Mouse (Mus musculus): ENCODE data around the gene Gnb5. TPM values are rescaled to one million over a fixed set of nuclear protein-coding genes. Genes with fewer than 3 reads are reported as not detected.
"Not testable (repeated sequence)": the region's sequence is repeated elsewhere in the genome, so short reads cannot be mapped to it uniquely, and the experiment has no call there.

Gnb5 gene
- polyA plus RNA-seq, 1 experiment from 2014 or later = 23.8 TPM

DNA sequence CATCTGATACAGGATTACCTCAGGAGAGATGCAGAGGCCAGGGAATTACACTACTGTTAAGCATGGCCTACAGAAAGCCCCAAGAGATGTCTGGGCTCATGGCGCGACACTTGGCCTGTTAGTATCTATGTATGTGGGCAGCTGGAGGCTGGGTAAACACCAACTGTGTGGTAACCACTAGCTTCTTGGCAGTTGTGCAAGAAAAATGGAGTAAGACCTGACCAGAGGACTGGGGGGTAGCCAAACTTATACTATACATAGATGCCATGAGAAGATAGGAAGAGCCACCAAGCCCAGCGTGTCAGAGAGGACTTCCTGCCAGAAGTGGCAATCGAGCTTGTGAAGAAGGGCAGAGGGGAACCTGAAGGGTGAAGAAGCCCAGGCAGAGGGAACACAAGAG is 56.1 kb downstream of the Gnb5 start:
- H3K9me3 ChIP-seq = no peaks in the 10 kb centered on the region
- H3K4me1 ChIP-seq (replicated peaks) = no peaks in the 10 kb centered on the region
- no peaks in the 10 kb centered on the region for H3K27me3 ChIP-seq
- ATAC-seq (ENCODE audit: insufficient number of reproducible peaks, insufficient read depth, low FRiP score, low TSS enrichment, low read depth) = no peak
- no peaks in the 10 kb centered on the region for H3K36me3 ChIP-seq
- no peak overlapping the region for H3K9ac ChIP-seq (replicated peaks)
- no peak overlapping the region for H3K27ac ChIP-seq
- no peak overlapping the region for H3K4me3 ChIP-seq (replicated peaks)
- H3K4me2 ChIP-seq = no peak overlapping the region
- WGBS = 89% methylated on average over 4 of the region's 4 CpGs

GRCm38 (mm10) chr9:75363001-75363400 is 56.9 kb downstream of the Gnb5 start:
- 81% methylated on average over 5 of the region's 5 CpGs for WGBS
- H3K27me3 ChIP-seq = no peaks in the 10 kb centered on the region
- H3K27ac ChIP-seq = no peak overlapping the region
- no peak overlapping the region for H3K4me3 ChIP-seq (replicated peaks)
- H3K9me3 ChIP-seq = no peaks in the 10 kb centered on the region
- ATAC-seq (ENCODE audit: insufficient number of reproducible peaks, insufficient read depth, low FRiP score, low TSS enrichment, low read depth) = no peak
- no peak overlapping the region for H3K4me2 ChIP-seq
- H3K4me1 ChIP-seq (replicated peaks) = no peaks in the 10 kb centered on the region
- H3K36me3 ChIP-seq = no peaks in the 10 kb centered on the region
- no peak overlapping the region for H3K9ac ChIP-seq (replicated peaks)

GRCm38 (mm10) chr9:75363702-75364101 is 57.6 kb downstream of the Gnb5 start:
- WGBS = 68% methylated on average over 7 of the region's 7 CpGs
- H3K9me3 ChIP-seq; H3K27me3 ChIP-seq; H3K36me3 ChIP-seq; H3K9ac ChIP-seq (replicated peaks); H3K4me2 ChIP-seq; ATAC-seq (ENCODE audit: insufficient number of reproducible peaks, insufficient read depth, low FRiP score, low TSS enrichment, low read depth); H3K4me1 ChIP-seq (replicated peaks); H3K4me3 ChIP-seq (replicated peaks); H3K27ac ChIP-seq: not testable (repeated sequence)

GRCm38 (mm10) chr9:75365195-75365594 is 59.1 kb downstream of the Gnb5 start:
- H3K4me1 ChIP-seq (replicated peaks) = no peaks in the 10 kb centered on the region
- H3K27ac ChIP-seq = no peak overlapping the region
- ATAC-seq (ENCODE audit: insufficient number of reproducible peaks, insufficient read depth, low FRiP score, low TSS enrichment, low read depth) = no peak
- no peak overlapping the region for H3K4me3 ChIP-seq (replicated peaks)
- no peaks in the 10 kb centered on the region for H3K27me3 ChIP-seq
- no peak overlapping the region for H3K4me2 ChIP-seq
- H3K36me3 ChIP-seq = no peaks in the 10 kb centered on the region
- H3K9ac ChIP-seq (replicated peaks) = no peak overlapping the region
- H3K9me3 ChIP-seq = 0 out of 2 replicates have a peak, but pooled peaks cover 2% of the 10 kb centered on the region
- 85% methylated on average over 4 of the region's 4 CpGs for WGBS

DNA sequence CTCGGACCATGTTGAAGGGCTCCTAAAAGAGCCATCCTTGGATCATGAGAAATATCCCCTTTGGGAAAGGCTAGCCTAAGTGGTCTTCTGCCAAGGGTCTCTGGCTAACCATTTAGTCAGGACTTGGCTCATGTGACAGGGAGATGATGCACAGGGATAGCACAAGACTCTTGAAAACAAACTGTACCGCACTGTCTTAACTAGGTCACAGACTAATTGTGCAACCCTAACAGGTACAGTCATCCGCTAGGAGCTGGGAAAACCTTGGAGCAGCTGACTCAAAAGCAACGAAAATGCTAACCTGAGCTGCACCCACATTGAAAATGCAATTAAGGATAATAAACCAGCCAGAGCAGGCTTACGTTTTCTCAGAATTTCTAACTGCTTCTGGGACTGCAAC is 60.1 kb downstream of the Gnb5 start:
- H3K4me2 ChIP-seq = no peak overlapping the region
- H3K36me3 ChIP-seq = no peaks in the 10 kb centered on the region
- no peaks in the 10 kb centered on the region for H3K27me3 ChIP-seq
- no peak overlapping the region for H3K27ac ChIP-seq
- no peak for ATAC-seq (ENCODE audit: insufficient number of reproducible peaks, insufficient read depth, low FRiP score, low TSS enrichment, low read depth)
- WGBS = 68% methylated on average over 5 of the region's 5 CpGs
- no peaks in the 10 kb centered on the region for H3K4me1 ChIP-seq (replicated peaks)
- H3K9ac ChIP-seq (replicated peaks) = no peak overlapping the region
- no peak overlapping the region for H3K4me3 ChIP-seq (replicated peaks)
- H3K9me3 ChIP-seq = 0 out of 2 replicates have a peak, but pooled peaks cover 6% of the 10 kb centered on the region

GRCm38 (mm10) chr9:75368779-75369178 is 62.7 kb downstream of the Gnb5 start:
- H3K9ac ChIP-seq (replicated peaks) = no peak overlapping the region
- ATAC-seq (ENCODE audit: insufficient number of reproducible peaks, insufficient read depth, low FRiP score, low TSS enrichment, low read depth) = no peak

GRCm38 (mm10) chr9:75375606-75376005 is 69.5 kb downstream of the Gnb5 start:
- peaks cover 10% of the 10 kb centered on the region; the same call in 1 of the 2 replicates for H3K9me3 ChIP-seq
- no peaks in the 10 kb centered on the region for H3K36me3 ChIP-seq
- 95% methylated on average over 9 of the region's 9 CpGs for WGBS
- H3K9ac ChIP-seq (replicated peaks) = no peak overlapping the region
- no peaks in the 10 kb centered on the region for H3K4me1 ChIP-seq (replicated peaks)
- no peak overlapping the region for H3K4me2 ChIP-seq
- H3K4me3 ChIP-seq (replicated peaks) = no peak overlapping the region
- no peak for ATAC-seq (ENCODE audit: insufficient number of reproducible peaks, insufficient read depth, low FRiP score, low TSS enrichment, low read depth)
- no peak overlapping the region for H3K27ac ChIP-seq
- no peaks in the 10 kb centered on the region for H3K27me3 ChIP-seq

More at GRCm38 (mm10) chr9:75368779-75369178, 62.7 kb downstream of the Gnb5 start:
- Histone ChIP-seq H3K27me3 (no peaks in the 10 kb centered on the region), H3K36me3 (no peaks in the 10 kb centered on the region), H3K4me3 (replicated peaks) (no peak overlapping the region), H3K9me3 (0 out of 2 replicates have a peak, but pooled peaks cover 6% of the 10 kb centered on the region), H3K27ac (no peak overlapping the region), H3K4me1 (replicated peaks) (no peaks in the 10 kb centered on the region), H3K4me2 (no peak overlapping the region)
- WGBS = 75% methylated on average over 3 of the region's 3 CpGs

DNA sequence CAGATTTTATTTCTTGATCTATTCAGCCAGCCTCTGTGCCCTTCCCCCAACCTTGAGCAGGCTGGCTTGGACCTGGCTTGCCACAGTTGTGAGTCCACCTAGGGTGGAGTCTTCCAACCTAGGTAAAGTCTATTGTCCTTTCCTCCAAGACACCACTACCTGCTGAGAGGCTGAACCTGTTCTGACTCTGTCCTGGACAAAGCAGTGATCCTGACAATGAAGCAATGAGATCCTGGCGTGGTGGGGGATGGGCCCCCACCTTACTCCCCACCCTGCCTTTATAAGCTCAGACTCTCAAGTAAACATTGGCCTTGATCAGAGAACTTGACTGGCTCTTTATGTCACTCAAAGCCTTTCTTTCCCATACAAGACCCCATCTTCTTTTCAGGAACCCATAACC is 70.3 kb downstream of the Gnb5 start:
- H3K27ac ChIP-seq = no peak overlapping the region
- H3K4me2 ChIP-seq = no peak overlapping the region
- no peak overlapping the region for H3K9ac ChIP-seq (replicated peaks)
- 73% methylated on average over 1 of the region's 1 CpGs for WGBS
- no peak overlapping the region for H3K4me3 ChIP-seq (replicated peaks)
- ATAC-seq (ENCODE audit: insufficient number of reproducible peaks, insufficient read depth, low FRiP score, low TSS enrichment, low read depth) = no peak
- H3K27me3 ChIP-seq = no peaks in the 10 kb centered on the region
- H3K4me1 ChIP-seq (replicated peaks) = no peaks in the 10 kb centered on the region
- H3K9me3 ChIP-seq = peaks cover 10% of the 10 kb centered on the region; the same call in 1 of the 2 replicates
- no peaks in the 10 kb centered on the region for H3K36me3 ChIP-seq

- Histone ChIP-seq H3K4me3 (replicated peaks) (no peak overlapping the region), H3K36me3 (no peaks in the 10 kb centered on the region), H3K27ac (no peak overlapping the region), H3K4me2 (no peak overlapping the region), H3K27me3 (no peaks in the 10 kb centered on the region), H3K9me3 (peaks cover 10% of the 10 kb centered on the region; the same call in 1 of the 2 replicates), H3K9ac (replicated peaks) (no peak overlapping the region), H3K4me1 (replicated peaks) (no peaks in the 10 kb centered on the region)
- WGBS = 88% methylated on average over 2 of the region's 2 CpGs
- ATAC-seq (ENCODE audit: insufficient number of reproducible peaks, insufficient read depth, low FRiP score, low TSS enrichment, low read depth) = no peak
Measured at GRCm38 (mm10) chr9:75378774-75379173, 72.7 kb downstream of the Gnb5 start.

GRCm38 (mm10) chr9:75382825-75383224 is 76.7 kb downstream of the Gnb5 start:
- no peaks in the 10 kb centered on the region for H3K4me1 ChIP-seq (replicated peaks)
- H3K36me3 ChIP-seq = peaks cover 26% of the 10 kb centered on the region
- no peak overlapping the region for H3K4me2 ChIP-seq
- H3K4me3 ChIP-seq (replicated peaks) = no peak overlapping the region
- no peak for ATAC-seq (ENCODE audit: insufficient number of reproducible peaks, insufficient read depth, low FRiP score, low TSS enrichment, low read depth)
- no peak overlapping the region for H3K27ac ChIP-seq
- WGBS = 93% methylated on average over 14 of the region's 14 CpGs
- H3K9me3 ChIP-seq = no peaks in the 10 kb centered on the region
- no peaks in the 10 kb centered on the region for H3K27me3 ChIP-seq
- H3K9ac ChIP-seq (replicated peaks) = no peak overlapping the region

- H3K4me2 ChIP-seq = no peak overlapping the region
- no peak overlapping the region for H3K27ac ChIP-seq
- H3K4me1 ChIP-seq (replicated peaks) = no peaks in the 10 kb centered on the region
- peaks cover 32% of the 10 kb centered on the region for H3K36me3 ChIP-seq
- ATAC-seq (ENCODE audit: insufficient number of reproducible peaks, insufficient read depth, low FRiP score, low TSS enrichment, low read depth) = no peak
- no peak overlapping the region for H3K4me3 ChIP-seq (replicated peaks)
- H3K27me3 ChIP-seq = no peaks in the 10 kb centered on the region
- no peak overlapping the region for H3K9ac ChIP-seq (replicated peaks)
- no peaks in the 10 kb centered on the region for H3K9me3 ChIP-seq
- WGBS = 86% methylated on average over 9 of the region's 9 CpGs
Measured at GRCm38 (mm10) chr9:75383785-75384184, 77.7 kb downstream of the Gnb5 start.

DNA sequence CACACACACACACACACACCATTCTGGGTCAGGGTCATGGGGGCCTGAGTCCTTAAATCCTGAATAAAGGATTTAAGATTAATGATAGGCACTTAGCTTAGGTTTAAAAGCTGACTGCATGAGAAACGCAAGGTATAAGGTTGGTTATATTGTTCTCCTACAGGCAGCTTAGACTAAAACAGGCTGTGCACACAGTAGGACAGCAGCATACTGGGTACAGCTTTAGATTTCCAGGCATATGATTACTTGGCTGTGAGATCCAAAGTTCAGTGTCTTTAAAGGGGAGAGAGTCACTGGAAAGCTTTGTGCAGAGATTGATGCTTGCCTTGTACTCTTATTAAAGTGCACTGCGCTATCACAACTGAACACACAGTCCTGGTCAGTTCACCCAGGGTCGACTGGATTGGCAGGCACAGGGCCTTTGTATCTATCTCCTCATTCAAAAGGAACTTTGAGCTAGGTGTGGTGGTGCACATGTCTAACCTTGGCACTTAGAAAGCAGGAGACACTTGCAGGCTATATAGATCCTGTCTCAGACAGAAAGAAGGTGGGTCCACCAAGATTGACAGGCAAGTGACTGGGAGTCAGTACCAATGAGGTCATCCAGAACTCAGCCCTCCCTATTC is 78.4 kb downstream of the Gnb5 start:
- Histone ChIP-seq H3K27me3 (no peaks in the 10 kb centered on the region), H3K9ac (replicated peaks) (no peak overlapping the region), H3K4me1 (replicated peaks) (no peaks in the 10 kb centered on the region), H3K4me3 (replicated peaks) (no peak overlapping the region), H3K9me3 (no peaks in the 10 kb centered on the region), H3K36me3 (peaks cover 39% of the 10 kb centered on the region), H3K27ac (no peak overlapping the region), H3K4me2 (no peak overlapping the region)
- WGBS = 84% methylated on average over 3 of the region's 3 CpGs
- ATAC-seq (ENCODE audit: insufficient number of reproducible peaks, insufficient read depth, low FRiP score, low TSS enrichment, low read depth) = no peak

Measured in limb, embryonic 12.5 days (tissue).